Mouse (Mus musculus) forebrain, embryonic 11.5 days (tissue): ENCODE results near the gene Cpeb2. TPM values are rescaled to one million over a fixed set of nuclear protein-coding genes. Genes with fewer than 3 reads are reported as not detected.

Source experiments
- ATAC-seq: fragments of 200-750 bp; cut with Nextera tagmentation; replicated peaks from 2 replicates; pipeline ENCODE4 v1.8.0; 2017; ENCODE audit warnings: moderate TSS enrichment; ENCODE audit not compliant: low FRiP score
- DNase-seq: peaks from one replicate; pipeline ENCODE4 v3.0.0-alpha.2; 2017; ENCODE audit warnings: low spot score
- H3K27ac ChIP-seq: fragments of 300-500 bp; sonication (generic); 2 replicates; pipeline ENCODE4 v1.5.1; 2014; ENCODE audit warnings: low read depth, low read length
- H3K27me3 ChIP-seq: fragments of 300-500 bp; sonication (generic); 2 replicates; pipeline ENCODE4 v1.6.1; 2014; ENCODE audit warnings: mild to moderate bottlenecking, low read length, mixed read lengths; ENCODE audit not compliant: control insufficient read depth, insufficient read depth
- H3K36me3 ChIP-seq: fragments of 300-500 bp; sonication (generic); 2 replicates; pipeline ENCODE4 v1.6.1; 2014; ENCODE audit warnings: mild to moderate bottlenecking, low read length, moderate library complexity, mixed read lengths; ENCODE audit not compliant: control insufficient read depth, insufficient read depth
- H3K4me1 ChIP-seq: fragments of 300-500 bp; sonication (generic); replicated peaks from 2 replicates; pipeline ENCODE4 v1.6.1; 2014; ENCODE audit warnings: low read length, mixed read lengths; ENCODE audit not compliant: control insufficient read depth, insufficient read depth
- H3K4me2 ChIP-seq: fragments of 300-500 bp; sonication (generic); 2 replicates; pipeline ENCODE4 v1.6.1; 2014; ENCODE audit warnings: low read depth, mild to moderate bottlenecking, low read length, moderate library complexity, mixed read lengths; ENCODE audit not compliant: severe bottlenecking
- H3K4me3 ChIP-seq: fragments of 300-500 bp; sonication (generic); 2 replicates; pipeline ENCODE4 v1.5.1; 2014; ENCODE audit warnings: low read depth, low read length
- H3K9ac ChIP-seq: fragments of 300-500 bp; sonication (generic); 2 replicates; pipeline ENCODE4 v1.6.1; 2014; ENCODE audit warnings: low read length
- H3K9me3 ChIP-seq: fragments of 300-500 bp; sonication (generic); 2 replicates; pipeline ENCODE4 v1.6.1; 2016; ENCODE audit warnings: low read length, mixed read lengths; ENCODE audit not compliant: control insufficient read depth
- WGBS: fragments of 180-500 bp; shearing (Covaris S2); extraction: QIAGEN DNeasy Blood & Tissue Kit; methylation state at CpG from one replicate; pipeline ENCODE4 v1.1.7; 2014; 5-methylcytosine and 5-hydroxymethylcytosine counted together
- polyA plus RNA-seq: library from polyadenylated mRNA; unstranded; fragments of >200 nt; fragmentation: Nextera tagmentation; extraction: Ambion mirVana; gene quantifications from 2 replicates; pipeline ENCODE4 v1.2.1, GENCODE M21; 2014

Cpeb2 gene
- polyA plus RNA-seq: 2.8 and 3.4 TPM in 2 replicates

DNA sequence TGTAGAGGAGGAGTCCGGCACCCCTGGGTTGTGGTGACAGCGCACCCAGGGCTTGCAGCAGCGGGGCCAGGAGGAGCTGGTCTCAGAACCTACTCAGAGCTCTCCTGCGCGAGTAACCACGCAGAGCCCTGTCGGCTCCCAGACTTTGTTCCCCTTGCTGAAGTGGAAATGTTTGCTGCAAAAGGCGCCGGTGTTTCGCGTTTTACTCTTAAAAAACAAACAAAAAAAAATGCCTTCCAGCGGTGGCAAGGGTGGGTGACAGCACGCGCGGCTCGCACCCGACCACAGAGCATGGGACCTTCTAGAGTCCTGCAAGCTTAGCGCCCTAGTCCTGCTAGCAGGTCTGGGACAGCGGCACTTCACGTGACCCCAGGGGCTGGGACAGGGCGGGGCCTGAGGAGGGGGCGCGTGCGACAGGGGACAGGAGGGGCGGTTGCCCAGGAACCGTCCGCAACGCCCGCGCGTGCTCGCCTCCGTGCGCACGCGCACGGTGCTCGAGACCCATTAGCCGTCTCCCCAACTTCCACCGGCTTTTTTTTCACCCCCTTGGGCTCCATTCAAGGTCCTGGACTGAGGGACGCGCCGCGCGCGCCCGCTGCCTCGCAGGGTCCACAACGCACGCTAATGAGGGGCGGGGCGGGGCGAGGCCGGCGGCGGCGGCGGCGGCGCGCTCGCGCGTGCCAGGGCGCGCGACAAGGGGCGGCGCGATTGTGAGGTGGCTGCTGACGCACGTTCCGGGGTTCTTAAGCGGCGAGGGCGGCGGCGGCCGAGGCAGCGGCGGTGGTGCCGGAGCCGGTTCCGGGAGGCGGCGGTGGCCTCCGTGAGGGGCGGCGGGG lies at the start of gene Cpeb2:
Gene Cpeb2, plus strand, starts transcription at position 691 of the 836 bp plus-strand sequence.
- Histone ChIP-seq H3K36me3 (no peaks in the 10 kb centered on the region), H3K4me1 (no peaks in the 10 kb centered on the region), H3K27ac (peak within 1 kb of the TSS; percentile 87), H3K9me3 (no peaks in the 10 kb centered on the region), H3K9ac (peak within 1 kb of the TSS; percentile 82), H3K27me3 (peaks cover 3% of the 10 kb centered on the region; the same call in 1 of the 2 replicates), H3K4me2 (peak within 1 kb of the TSS; percentile 96), H3K4me3 (peak within 1 kb of the TSS; percentile 82)
- WGBS: 0% methylated on average over 88 of the region's 89 CpGs
- ATAC-seq (peak; percentile 93), DNase-seq (peak; percentile 95)

DNA sequence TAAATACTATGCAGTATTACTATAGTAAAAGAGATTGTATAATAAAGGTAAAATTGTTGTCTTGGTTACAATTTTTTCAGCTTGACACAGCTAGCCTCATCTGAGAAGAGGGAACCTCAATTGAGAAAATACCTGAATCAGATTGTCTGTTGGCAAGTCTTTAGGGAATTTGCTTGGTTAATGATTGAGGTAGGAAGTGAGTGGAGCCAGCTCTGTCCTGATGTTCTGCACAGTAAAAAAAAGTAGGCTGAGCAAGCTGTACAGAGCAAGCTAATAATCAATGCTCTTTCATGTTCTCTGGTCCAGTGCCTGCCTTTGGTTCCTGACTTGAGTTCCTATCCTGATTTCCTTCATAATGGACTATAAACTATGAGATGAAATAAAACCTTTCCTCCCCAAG lies 49.4 kb upstream of the Cpeb2 start:
- Histone ChIP-seq H3K4me2 (no peak overlapping the region), H3K27ac (no peak overlapping the region), H3K4me1 (no peaks in the 10 kb centered on the region), H3K27me3 (no peaks in the 10 kb centered on the region), H3K9ac (no peak overlapping the region), H3K4me3 (no peak overlapping the region), H3K36me3 (no peaks in the 10 kb centered on the region), H3K9me3 (no peaks in the 10 kb centered on the region)
- DNase-seq (no peak), ATAC-seq (no peak)

DNA sequence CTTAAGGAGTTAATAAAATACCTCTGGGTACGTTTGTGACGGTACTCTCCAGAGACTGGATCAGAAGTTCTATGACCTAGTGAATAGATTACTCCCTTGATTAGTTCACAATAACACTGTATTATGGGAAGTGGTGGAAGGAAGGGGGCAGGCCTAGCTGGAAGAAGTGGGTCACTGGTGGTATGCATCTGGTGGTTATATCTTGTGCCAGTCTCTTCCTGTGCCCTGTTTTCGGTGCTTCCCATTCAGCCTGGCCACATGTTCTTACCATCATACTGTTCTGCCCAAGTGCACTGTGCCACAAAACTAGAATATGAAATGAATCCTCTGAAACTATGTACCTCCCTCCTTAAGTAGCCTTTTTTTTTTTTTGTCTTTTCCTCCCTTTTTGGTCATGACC lies 48.1 kb upstream of the Cpeb2 start:
- DNase-seq (no peak), ATAC-seq (no peak)
- no peak overlapping the region for H3K4me3 ChIP-seq
- no peak overlapping the region for H3K9ac ChIP-seq
- H3K27me3 ChIP-seq: no peaks in the 10 kb centered on the region
- H3K27ac ChIP-seq: no peak overlapping the region
- H3K36me3 ChIP-seq: no peaks in the 10 kb centered on the region
- 64% methylated on average over 3 of the region's 3 CpGs for WGBS
- no peaks in the 10 kb centered on the region for H3K4me1 ChIP-seq
- no peak overlapping the region for H3K4me2 ChIP-seq
- H3K9me3 ChIP-seq: no peaks in the 10 kb centered on the region

DNA sequence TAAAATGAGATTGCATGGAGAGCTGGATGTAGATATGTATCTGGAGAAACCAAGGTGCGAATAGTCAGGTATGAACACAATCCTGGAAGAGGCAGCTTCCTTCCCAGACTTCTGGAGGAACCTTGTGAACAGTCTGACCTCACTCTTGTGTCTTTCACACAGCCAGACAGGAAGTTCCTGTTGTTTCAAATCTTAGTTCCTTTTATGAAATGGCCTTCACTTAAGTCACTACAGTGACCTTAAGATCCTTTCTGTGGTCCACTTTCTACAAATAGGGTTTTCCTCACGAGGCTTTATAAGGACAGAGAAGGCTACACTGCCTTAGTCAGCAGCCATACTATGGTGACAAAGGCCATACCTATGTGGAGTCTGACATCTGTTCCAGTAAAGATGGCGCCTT lies 47.5 kb upstream of the Cpeb2 start:
- H3K27me3 ChIP-seq: no peaks in the 10 kb centered on the region
- DNase-seq: no peak
- ATAC-seq: no peak
- H3K4me3 ChIP-seq: no peak overlapping the region
- H3K27ac ChIP-seq: no peak overlapping the region
- H3K4me2 ChIP-seq: no peak overlapping the region
- 89% methylated on average over 3 of the region's 3 CpGs for WGBS
- H3K9me3 ChIP-seq: no peaks in the 10 kb centered on the region
- H3K9ac ChIP-seq: no peak overlapping the region
- no peaks in the 10 kb centered on the region for H3K4me1 ChIP-seq
- H3K36me3 ChIP-seq: no peaks in the 10 kb centered on the region

DNA sequence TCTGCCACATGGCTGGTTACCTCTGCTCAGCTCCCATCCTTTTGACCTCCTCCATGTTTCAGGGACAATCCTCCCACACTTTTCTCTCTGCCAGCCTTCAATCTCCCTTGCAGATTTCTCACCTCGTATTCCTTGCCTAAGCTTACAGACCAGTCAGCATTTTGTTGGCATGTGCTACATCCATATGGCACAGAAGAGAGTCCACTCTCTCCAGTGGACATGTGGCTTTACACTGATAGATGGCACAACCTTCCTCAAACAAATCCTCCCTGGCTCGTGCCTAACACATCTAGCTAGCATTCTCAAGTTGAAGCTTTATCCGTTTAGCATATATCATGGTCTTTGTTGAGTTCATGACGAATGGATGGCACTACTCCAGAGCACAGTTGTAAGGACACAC lies 32.3 kb upstream of the Cpeb2 start:
- DNase-seq (no peak), ATAC-seq (no peak)
- Histone ChIP-seq H3K27ac (no peak overlapping the region), H3K4me3 (no peak overlapping the region), H3K4me1 (no peaks in the 10 kb centered on the region), H3K4me2 (no peak overlapping the region), H3K9me3 (no peaks in the 10 kb centered on the region), H3K9ac (no peak overlapping the region), H3K27me3 (no peaks in the 10 kb centered on the region), H3K36me3 (no peaks in the 10 kb centered on the region)
- 76% methylated on average over 4 of the region's 4 CpGs for WGBS

DNA sequence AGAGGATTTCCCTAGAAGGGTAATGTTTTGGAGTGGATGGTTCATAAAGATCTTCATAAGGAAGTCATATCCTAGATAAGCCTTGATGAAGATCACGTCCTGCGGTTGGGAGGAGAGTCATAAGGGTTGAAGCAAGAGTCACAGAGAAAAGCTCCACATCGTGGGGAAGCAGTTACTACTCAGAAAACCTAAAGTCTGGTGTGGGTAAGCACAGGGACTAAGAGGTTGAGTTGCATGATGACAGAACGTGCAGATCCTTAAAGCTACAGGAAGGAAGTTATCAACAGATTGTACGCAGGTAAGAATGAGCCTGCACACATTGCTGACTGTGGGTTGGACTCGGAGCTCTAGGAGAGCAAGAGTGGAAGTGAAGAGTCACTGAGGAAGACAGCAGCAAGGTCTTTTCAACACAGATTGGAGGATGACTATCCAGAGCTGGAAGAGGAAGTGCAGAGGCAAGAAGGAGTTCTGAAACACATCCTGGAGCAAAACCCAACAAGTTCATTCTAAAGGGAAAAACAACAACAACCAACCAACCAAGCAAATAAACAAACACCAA lies 26.4 kb upstream of the Cpeb2 start:
- Histone ChIP-seq H3K4me2 (no peak overlapping the region), H3K9me3 (no peaks in the 10 kb centered on the region), H3K27ac (no peak overlapping the region), H3K9ac (no peak overlapping the region), H3K27me3 (no peaks in the 10 kb centered on the region), H3K36me3 (no peaks in the 10 kb centered on the region), H3K4me1 (no peaks in the 10 kb centered on the region), H3K4me3 (no peak overlapping the region)
- 89% methylated on average over 6 of the region's 6 CpGs for WGBS
- no peak for DNase-seq
- no peak for ATAC-seq

DNA sequence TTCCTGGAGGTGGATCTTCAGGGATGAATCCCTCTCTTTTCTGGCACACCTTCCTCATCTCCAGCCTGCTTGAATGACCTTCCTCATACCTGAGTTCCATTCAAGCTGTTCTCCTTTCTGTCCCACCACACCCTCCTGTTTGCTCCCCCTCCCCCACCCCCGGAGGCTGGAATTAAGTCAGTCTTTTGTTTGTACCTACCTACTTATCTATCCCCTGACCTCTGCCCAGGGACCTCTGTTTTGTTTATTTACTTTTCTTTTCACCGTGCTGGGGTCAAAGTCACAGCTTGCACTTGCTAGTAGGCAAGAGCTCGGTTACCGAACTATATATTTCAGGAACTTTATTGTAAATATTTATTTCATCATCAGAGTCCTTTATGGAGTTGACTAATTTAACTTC lies 15.5 kb upstream of the Cpeb2 start:
- 51% methylated on average over 4 of the region's 4 CpGs for WGBS
- H3K4me3 ChIP-seq: no peak overlapping the region
- no peaks in the 10 kb centered on the region for H3K36me3 ChIP-seq
- H3K27me3 ChIP-seq: no peaks in the 10 kb centered on the region
- H3K4me2 ChIP-seq: no peak overlapping the region
- no peaks in the 10 kb centered on the region for H3K4me1 ChIP-seq
- no peak overlapping the region for H3K27ac ChIP-seq
- no peak overlapping the region for H3K9ac ChIP-seq
- no peaks in the 10 kb centered on the region for H3K9me3 ChIP-seq
- ATAC-seq: no peak
- no peak for DNase-seq

DNA sequence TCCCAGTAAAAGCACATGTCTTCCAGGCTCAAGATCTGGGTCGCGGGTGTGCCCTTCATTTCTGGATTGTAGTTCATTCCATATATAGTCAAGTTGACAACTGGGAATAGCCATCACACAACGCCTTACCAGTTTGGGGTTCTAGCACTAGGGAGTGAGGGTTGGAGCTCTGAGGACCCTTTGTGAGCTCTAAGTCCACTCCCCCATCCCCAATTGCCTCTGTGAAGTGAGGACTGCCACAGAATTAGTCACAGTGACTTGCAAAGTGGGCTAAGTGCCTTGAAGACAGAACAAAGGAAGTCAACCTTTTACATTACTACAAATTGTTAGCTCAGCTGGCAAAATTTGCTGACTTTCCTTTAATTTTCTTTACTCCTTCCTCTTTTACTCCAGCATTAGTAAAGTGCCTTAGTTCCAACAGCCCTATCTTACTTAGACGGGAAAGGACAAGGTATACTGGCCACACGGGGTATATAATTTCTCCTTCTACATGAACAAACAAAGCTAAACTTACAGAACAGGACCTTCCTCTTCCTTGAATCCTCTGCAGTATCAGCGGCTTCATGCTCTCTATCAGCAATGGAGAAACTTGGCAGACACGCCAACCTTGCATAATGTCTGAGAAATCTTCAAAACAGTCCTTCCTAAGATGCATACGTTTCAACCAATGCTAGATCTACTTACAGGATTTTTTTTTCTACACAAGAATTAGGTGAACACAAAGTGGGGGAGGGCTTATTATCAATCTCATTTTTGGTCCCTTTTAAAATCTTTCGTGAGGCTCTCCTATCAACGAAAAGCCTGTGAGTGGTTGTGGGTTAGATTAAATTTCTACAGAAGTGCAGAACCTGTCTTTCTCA lies 14.8 kb upstream of the Cpeb2 start:
- Histone ChIP-seq H3K4me2 (no peak overlapping the region), H3K27ac (no peak overlapping the region), H3K9me3 (no peaks in the 10 kb centered on the region), H3K36me3 (no peaks in the 10 kb centered on the region), H3K9ac (no peak overlapping the region), H3K4me1 (no peaks in the 10 kb centered on the region), H3K27me3 (no peaks in the 10 kb centered on the region), H3K4me3 (no peak overlapping the region)
- DNase-seq (no peak), ATAC-seq (no peak)
- whole genome bisulfite sequencing: 80% methylated on average over 10 of the region's 10 CpGs
